Mouse (Mus musculus): ENCODE data around the gene Grik2. TPM values are rescaled to one million over a fixed set of nuclear protein-coding genes. Genes with fewer than 3 reads are reported as not detected.

The Grik2 gene
- total and polyA plus RNA-seq, 3 experiments: not detected

DNA sequence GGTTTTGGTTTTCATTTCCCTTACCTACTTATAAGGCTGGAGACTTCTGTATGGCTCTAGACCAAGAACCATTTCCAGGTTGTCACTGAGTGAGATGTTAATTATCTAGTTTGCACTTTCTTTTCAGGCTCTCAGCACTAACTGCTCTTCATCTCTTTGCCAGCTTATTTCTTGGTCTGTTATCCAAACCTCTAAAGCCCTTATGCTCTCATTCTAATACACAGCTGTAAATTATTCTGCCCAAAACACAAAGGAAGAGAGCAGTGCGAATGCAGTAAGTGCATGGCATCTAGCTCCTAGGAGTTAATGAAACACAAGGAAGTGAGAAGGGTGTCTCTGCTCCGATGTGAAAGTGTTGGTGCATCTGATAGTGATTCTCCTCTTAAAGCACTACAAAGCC is 36.8 kb downstream of the Grik2 start:
- H3K27me3 ChIP-seq (ENCODE audit: control insufficient read depth in 1 of 2, insufficient read depth in 2 of 2, low read length in 2 of 2): no peaks in the 10 kb centered on the region
- H3K79me2 ChIP-seq (ENCODE audit: control insufficient read depth, insufficient read depth, low read length, poor library complexity): no peaks in the 10 kb centered on the region
- TF ChIP-seq HCFC1 (IDR thresholded peaks at IDR 0.05; ENCODE audit: low read depth, low read length) (no peak), POLR2AphosphoS5 (IDR thresholded peaks at IDR 0.05; ENCODE audit: borderline replicate concordance, low read depth, low read length) (no peak), SIN3A (IDR thresholded peaks at IDR 0.05; ENCODE audit: low read length) (no peak), POLR2AphosphoS2 (IDR thresholded peaks at IDR 0.05; ENCODE audit: low read length) (no peak), BHLHE40 (IDR thresholded peaks at IDR 0.05; ENCODE audit: borderline replicate concordance, low read depth, low read length) (no peak), CHD2 (IDR thresholded peaks at IDR 0.05; ENCODE audit: low read length) (no peak), TAL1 (IDR thresholded peaks at IDR 0.05; ENCODE audit: low read length) (no peak), NELFE (IDR thresholded peaks at IDR 0.05; ENCODE audit: low read depth, low read length) (no peak), ZC3H11A (IDR thresholded peaks at IDR 0.05; ENCODE audit: low read depth, low read length) (no peak), CTCF (IDR thresholded peaks at IDR 0.05 in 2 of 3, conservative IDR thresholded peaks at IDR 0.05 in 1 of 3; ENCODE audit: control insufficient read depth in 1 of 3, insufficient read depth in 1 of 3, low read depth in 2 of 3, low read length in 3 of 3, poor library complexity in 1 of 3, severe bottlenecking in 1 of 3) (no peak), MAX (IDR thresholded peaks at IDR 0.05; ENCODE audit: low read length) (no peak), GATA1 (IDR thresholded peaks at IDR 0.05; ENCODE audit: low read depth, low read length) (no peak)
- no peaks in the 10 kb centered on the region for H3K9me3 ChIP-seq (replicated peaks; ENCODE audit: insufficient read depth, low read length)
- DNase-seq (ENCODE audit: low read depth, low spot score): no peak
- H3K4me1 ChIP-seq (ENCODE audit: control insufficient read depth in 1 of 2, insufficient read depth in 2 of 2, low read length in 2 of 2): peaks cover 0 to 6% of the 10 kb centered on the region in 2 experiments; a peak in 1 of 4 replicates
- no peak overlapping the region for H3K9ac ChIP-seq (ENCODE audit: control insufficient read depth, low read depth, low read length, poor library complexity, severe bottlenecking)
- peaks cover 0 to 2% of the 10 kb centered on the region in 2 experiments; a peak in 2 of 4 replicates for H3K36me3 ChIP-seq (ENCODE audit: control insufficient read depth in 1 of 2, insufficient read depth in 2 of 2, low read length in 2 of 2)
- no peak overlapping the region for H3K4me3 ChIP-seq (ENCODE audit: control insufficient read depth in 1 of 2, insufficient read depth in 1 of 2, low read depth in 2 of 2, low read length in 2 of 2)
- no peak overlapping the region for H3K27ac ChIP-seq (ENCODE audit: control insufficient read depth, low read depth, low read length)

DNA sequence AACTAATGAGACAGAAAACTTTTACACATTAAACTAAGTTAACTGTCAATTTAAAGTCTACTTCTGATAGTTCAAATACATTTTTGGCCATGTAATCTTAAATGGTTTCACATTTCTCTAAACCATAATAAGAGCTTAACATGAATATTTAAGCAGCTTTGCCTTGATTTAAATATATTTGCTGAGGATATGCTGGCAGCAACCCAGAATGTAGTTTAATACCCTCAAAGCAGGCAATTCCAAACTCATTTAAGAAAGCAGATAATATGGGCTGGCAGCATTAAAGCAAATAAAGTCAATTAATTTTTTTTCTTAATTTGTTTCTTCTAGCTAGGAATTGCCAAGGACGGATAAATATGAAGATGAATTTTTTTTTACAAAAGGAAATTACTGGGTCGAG is 56.7 kb downstream of the Grik2 start:
- TF ChIP-seq CHD2 (IDR thresholded peaks at IDR 0.05; ENCODE audit: low read length) (no peak), ZKSCAN1 (IDR thresholded peaks at IDR 0.05; ENCODE audit: low read depth, low read length) (no peak), BHLHE40 (IDR thresholded peaks at IDR 0.05; ENCODE audit: borderline replicate concordance, low read depth, low read length) (no peak), MAZ (IDR thresholded peaks at IDR 0.05; ENCODE audit: low read depth, low read length) (no peak), RAD21 (IDR thresholded peaks at IDR 0.05; ENCODE audit: low read depth, low read length) (no peak), SIN3A (IDR thresholded peaks at IDR 0.05; ENCODE audit: low read length) (no peak), USF2 (IDR thresholded peaks at IDR 0.05; ENCODE audit: borderline replicate concordance in 1 of 2, insufficient read depth in 1 of 2, low read depth in 1 of 2, low read length in 2 of 2) (no peak), TCF12 (IDR thresholded peaks at IDR 0.05; ENCODE audit: low read depth, low read length) (no peak), POLR2AphosphoS2 (IDR thresholded peaks at IDR 0.05; ENCODE audit: low read length) (no peak), ZC3H11A (IDR thresholded peaks at IDR 0.05; ENCODE audit: low read depth, low read length) (no peak)
- no peaks in the 10 kb centered on the region for H3K27me3 ChIP-seq (ENCODE audit: control insufficient read depth in 1 of 2, insufficient read depth in 2 of 2, low read length in 2 of 2)

More for the DNA sequence above, 56.7 kb downstream of the Grik2 start:
- Histone ChIP-seq H3K9ac (ENCODE audit: control insufficient read depth, low read depth, low read length, poor library complexity, severe bottlenecking) (no peak overlapping the region), H3K27ac (ENCODE audit: control insufficient read depth, low read depth, low read length) (no peak overlapping the region), H3K79me2 (ENCODE audit: control insufficient read depth, insufficient read depth, low read length, poor library complexity) (no peaks in the 10 kb centered on the region), H3K4me1 (ENCODE audit: control insufficient read depth in 1 of 2, insufficient read depth in 2 of 2, low read length in 2 of 2) (no peaks in the 10 kb centered on the region; a peak in 1 of 4 replicates), H3K36me3 (ENCODE audit: control insufficient read depth in 1 of 2, insufficient read depth in 2 of 2, low read length in 2 of 2) (no peaks in the 10 kb centered on the region), H3K4me3 (ENCODE audit: control insufficient read depth in 1 of 2, insufficient read depth in 1 of 2, low read depth in 2 of 2, low read length in 2 of 2) (no peak overlapping the region), H3K9me3 (replicated peaks; ENCODE audit: insufficient read depth, low read length) (no peaks in the 10 kb centered on the region)
- DNase-seq (ENCODE audit: low read depth, low spot score): no peak

Data from MEL (cell line).